Mouse (Mus musculus) liver, embryonic 14.5 days (tissue): ENCODE results near the gene Tarbp1. TPM values are rescaled to one million over a fixed set of nuclear protein-coding genes. Genes with fewer than 3 reads are reported as not detected.

Source experiments
- ATAC-seq: fragments of 200-750 bp; cut with Nextera tagmentation; 2 replicates; pipeline ENCODE4 v1.8.0; 2017; ENCODE audit warnings: moderate number of reproducible peaks, mild to moderate bottlenecking, moderate library complexity; ENCODE audit not compliant: insufficient read depth
- DNase-seq, 3 experiments: peaks; one replicate each; pipeline ENCODE4 v3.0.0-alpha.2; 2012 to 2013; ENCODE audit warnings: low read depth in 3 of 3, low spot score in 3 of 3
- H3K27ac ChIP-seq: fragments of 300-500 bp; sonication (generic); 2 replicates; pipeline ENCODE4 v1.5.1; 2014; ENCODE audit warnings: moderate library complexity, mild to moderate bottlenecking, control low read depth, inconsistent platforms
- H3K27me3 ChIP-seq: fragments of 300-500 bp; sonication (generic); 2 replicates; pipeline ENCODE4 v1.6.1; 2014; ENCODE audit warnings: mild to moderate bottlenecking, low read length, moderate library complexity; ENCODE audit not compliant: control insufficient read depth, insufficient read depth
- H3K36me3 ChIP-seq: fragments of 300-500 bp; sonication (generic); replicated peaks from 2 replicates; pipeline ENCODE4 v1.6.1; 2014; ENCODE audit warnings: low read depth; ENCODE audit not compliant: control insufficient read depth, insufficient read depth
- H3K4me1 ChIP-seq, 2 experiments: fragments of 200-500 bp in 1 of 2; fragments of 300-500 bp in 1 of 2; sonication (generic) in 1 of 2; replicated peaks; 2 replicates each; pipeline ENCODE4 v1.6.1; 2012 to 2014; ENCODE audit warnings: antibody characterized with exemption in 1 of 2, inconsistent platforms in 1 of 2, low read length in 1 of 2; ENCODE audit not compliant: control insufficient read depth in 2 of 2, insufficient read depth in 2 of 2
- H3K4me2 ChIP-seq: fragments of 300-500 bp; sonication (generic); 2 replicates; pipeline ENCODE4 v1.6.1; 2014; ENCODE audit warnings: low read depth, mild to moderate bottlenecking, control low read depth, moderate library complexity
- H3K4me3 ChIP-seq, 2 experiments: fragments of 200-500 bp in 1 of 2; fragments of 300-500 bp in 1 of 2; sonication (generic) in 1 of 2; 2 replicates each; pipeline ENCODE4 v1.5.1; 2012 to 2014; ENCODE audit warnings: low read depth in 2 of 2, low read length in 2 of 2, mild to moderate bottlenecking in 2 of 2, control low read depth in 1 of 2, inconsistent platforms in 1 of 2, moderate library complexity in 1 of 2; ENCODE audit not compliant: insufficient read depth in 1 of 2
- H3K9ac ChIP-seq: fragments of 300-500 bp; sonication (generic); replicated peaks from 2 replicates; pipeline ENCODE4 v1.6.1; 2014; ENCODE audit warnings: mild to moderate bottlenecking, control low read depth, moderate library complexity
- H3K9me3 ChIP-seq: fragments of 300-500 bp; sonication (generic); 2 replicates; pipeline ENCODE4 v1.6.1; 2016; ENCODE audit warnings: low read length, mixed read lengths; ENCODE audit not compliant: control insufficient read depth
- CTCF ChIP-seq: IDR thresholded peaks from 2 replicates; pipeline ENCODE4 v1.5.1; 2016; ENCODE audit warnings: antibody characterized with exemption, low read depth, control low read depth
- EP300 ChIP-seq: IDR thresholded peaks from 2 replicates; pipeline ENCODE4 v1.6.1; 2016; ENCODE audit warnings: antibody characterized with exemption, low read depth
- WGBS: fragments of 180-500 bp; shearing (Covaris S2); extraction: QIAGEN DNeasy Blood & Tissue Kit; methylation state at CpG from one replicate; pipeline ENCODE4 v1.1.7; 2014; ENCODE audit not compliant: insufficient replicate concordance; 5-methylcytosine and 5-hydroxymethylcytosine counted together
- polyA plus RNA-seq, 2 experiments: library from polyadenylated mRNA; depleted of rRNA in 1 of 2; stranded (reverse) in 1 of 2; unstranded in 1 of 2; fragments of >200 nt; fragmentation: Nextera tagmentation in 1 of 2; extraction: Ambion mirVana in 1 of 2; gene quantifications; 2 replicates each; pipeline versions ENCODE4 v1.2.1 to v1.2.3; 2012 to 2014

Gene Tarbp1
- polyA plus RNA-seq (2012; rRNA removed) (2.2 and 2.8 TPM in 2 replicates), polyA plus RNA-seq (2014; fragmentation: Nextera tagmentation; extraction: Ambion mirVana) (1.5 and 1.9 TPM in 2 replicates)

- Histone ChIP-seq H3K27me3 (no peaks in the 10 kb centered on the region), H3K27ac (no peak within 1 kb of the TSS), H3K4me1 (peaks cover 5 to 9% of the 10 kb centered on the region in 2 experiments; a peak in 3 of 4 replicates), H3K36me3 (no peaks in the 10 kb centered on the region), H3K4me2 (peak within 1 kb of the TSS; percentile 73), H3K9me3 (no peaks in the 10 kb centered on the region), H3K9ac (peak within 1 kb of the TSS; percentile 43), H3K4me3 (peak within 1 kb of the TSS; percentile 71 to 75)
- under 1% methylated on average over 124 of the region's 124 CpGs for WGBS
- ATAC-seq, result peak; percentile 87
- peak; percentile 54 to 64 (median 62) for DNase-seq
- TF ChIP-seq EP300, result no peak
- TF ChIP-seq CTCF, result no peak
These were observed at the start of gene Tarbp1 for GRCm38 (mm10) chr8:126474299-126475187. Gene Tarbp1, minus strand, starts transcription at chr8:126475065.

DNA sequence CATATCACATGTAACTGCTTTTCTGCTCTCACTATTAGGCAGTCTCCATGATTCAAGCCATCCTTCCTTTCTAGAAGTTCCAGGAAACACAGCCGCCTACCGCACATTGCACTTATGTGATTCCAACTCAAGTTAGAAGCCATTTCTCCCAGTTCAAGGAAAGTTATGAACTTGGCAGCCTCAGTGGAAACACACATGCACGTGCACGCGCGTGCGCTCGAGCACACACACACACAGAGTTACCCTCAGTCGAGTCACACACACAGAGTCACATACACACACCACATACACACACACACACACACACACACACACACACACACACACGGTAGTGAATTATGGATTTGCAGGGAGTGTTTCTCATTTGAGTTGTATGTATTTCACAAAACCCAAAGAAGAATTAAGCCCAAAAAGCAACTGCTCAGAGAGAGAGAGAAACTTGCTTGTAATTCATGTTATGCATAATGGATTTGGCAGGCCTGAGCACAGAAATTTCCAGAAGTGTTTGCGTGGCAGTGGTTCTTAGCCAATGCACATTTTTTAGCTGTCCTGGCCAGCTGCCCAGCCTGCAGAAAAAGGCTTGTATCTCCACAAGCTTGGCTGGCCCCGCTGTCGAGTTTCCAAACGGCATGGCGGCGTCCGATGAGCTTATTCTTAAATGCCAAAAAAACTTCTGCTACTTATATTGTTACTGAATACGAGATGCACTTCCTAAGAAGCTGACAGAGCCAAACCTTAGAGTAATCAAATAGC is 49.5 kb upstream of the Tarbp1 start:
- Histone ChIP-seq H3K9me3 (no peaks in the 10 kb centered on the region), H3K4me3 (no peak overlapping the region), H3K4me2 (no peak overlapping the region), H3K36me3 (no peaks in the 10 kb centered on the region), H3K4me1 (peaks cover 0 to 6% of the 10 kb centered on the region in 2 experiments; a peak in 1 of 4 replicates), H3K27ac (no peak overlapping the region), H3K27me3 (no peaks in the 10 kb centered on the region), H3K9ac (no peak overlapping the region)
- WGBS, result 77% methylated on average over 18 of the region's 18 CpGs
- DNase-seq, result no peak
- no peak for TF ChIP-seq EP300
- TF ChIP-seq CTCF, result no peak
- no peak for ATAC-seq

GRCm38 (mm10) chr8:126523060-126523574 is 48.3 kb upstream of the Tarbp1 start:
- 64% methylated on average over 11 of the region's 11 CpGs for WGBS
- no peak for ATAC-seq
- H3K36me3 ChIP-seq, result no peaks in the 10 kb centered on the region
- H3K9ac ChIP-seq, result no peak overlapping the region
- no peaks in the 10 kb centered on the region for H3K9me3 ChIP-seq
- H3K27me3 ChIP-seq, result no peaks in the 10 kb centered on the region
- H3K27ac ChIP-seq, result no peak overlapping the region
- no peak for DNase-seq
- H3K4me1 ChIP-seq, result peaks cover 0 to 6% of the 10 kb centered on the region in 2 experiments; a peak in 1 of 4 replicates
- no peak overlapping the region for H3K4me3 ChIP-seq
- TF ChIP-seq EP300 (no peak), CTCF (no peak)
- H3K4me2 ChIP-seq, result no peak overlapping the region

GRCm38 (mm10) chr8:126519447-126519975 is 44.6 kb upstream of the Tarbp1 start:
- 73% methylated on average over 4 of the region's 4 CpGs for WGBS
- H3K36me3 ChIP-seq, result no peaks in the 10 kb centered on the region
- TF ChIP-seq EP300 (no peak), CTCF (peak; percentile 46)
- peaks cover 0 to 4% of the 10 kb centered on the region in 2 experiments; a peak in 2 of 4 replicates for H3K4me1 ChIP-seq
- H3K9ac ChIP-seq, result no peak overlapping the region
- no peaks in the 10 kb centered on the region for H3K9me3 ChIP-seq
- H3K4me2 ChIP-seq, result no peak overlapping the region
- no peak for DNase-seq
- H3K27ac ChIP-seq, result no peak overlapping the region
- H3K4me3 ChIP-seq, result no peak overlapping the region
- H3K27me3 ChIP-seq, result no peaks in the 10 kb centered on the region
- ATAC-seq, result no peak
